Mouse (Mus musculus) cerebellum, adult 2 months (tissue): ENCODE data around the gene Dcbld1.

Experiments
- CTCF ChIP-seq: fragments of 200-500 bp; IDR thresholded peaks from 2 replicates; pipeline ENCODE4 v1.5.1; 2011; ENCODE audit warnings: low read depth, mild to moderate bottlenecking, control low read depth, low read length, moderate library complexity, borderline replicate concordance; ENCODE audit not compliant: insufficient read depth
- POLR2A ChIP-seq: fragments of 200-500 bp; IDR thresholded peaks from 2 replicates; pipeline ENCODE4 v1.6.1; 2011; ENCODE audit warnings: low read length, control low read depth, borderline replicate concordance; ENCODE audit not compliant: insufficient read depth

DNA sequence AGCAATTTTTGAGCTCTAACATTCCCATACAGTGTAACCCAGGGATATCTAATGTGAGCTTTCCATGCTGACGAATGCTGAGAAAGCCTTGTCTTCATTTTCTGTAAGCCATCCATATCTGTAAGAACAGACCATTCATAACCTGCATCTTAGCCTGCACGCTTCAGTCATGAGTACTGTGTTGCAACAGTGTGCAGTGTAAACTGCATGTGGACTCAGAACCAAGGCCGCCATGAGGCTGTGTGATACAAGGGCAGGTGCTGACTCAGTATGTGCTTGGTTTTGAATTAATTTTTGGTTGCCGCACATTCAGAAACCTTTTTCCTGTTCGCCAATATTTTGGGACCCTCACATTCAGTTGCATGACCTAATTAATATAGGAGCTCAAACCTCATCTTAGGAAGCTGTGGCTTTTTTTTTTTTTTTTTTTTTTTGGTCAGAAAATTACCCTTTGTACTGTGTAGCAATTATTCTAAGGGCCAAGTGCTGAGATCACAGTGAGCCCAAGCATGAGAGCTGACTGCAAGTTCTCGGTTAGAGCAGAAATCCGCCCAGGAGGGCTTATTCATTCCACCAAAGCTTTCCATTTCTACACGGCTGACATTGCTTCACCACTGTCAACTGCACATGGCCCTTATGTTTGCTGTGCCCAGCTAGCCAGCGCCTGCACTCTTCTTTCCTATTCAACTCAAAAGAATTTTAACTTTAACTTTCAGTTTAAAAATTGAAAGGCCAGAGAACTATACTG is 127.6 kb downstream of the Dcbld1 start:
- TF ChIP-seq CTCF, result no peak
- no peak for TF ChIP-seq POLR2A
